14 mouse cellular contexts compared by ENCODE assay signal in genomic region chr11:94600447-94600846, GRCm38 (mm10). TPM values are rescaled to one million over a fixed set of nuclear protein-coding genes. Genes with fewer than 3 reads are reported as not detected.
DNase-seq lines count a peak whose midpoint lies in the region; ATAC-seq and TF ChIP-seq lines count a peak whose summit lies in the region.
"Had no signal": no experiment of that assay in that cellular context is flagged by ENCODE, and none has a peak within 500 bp of the region (broad histone marks: within the 10 kb centered on the region; RNA-seq: fewer than 3 reads in every experiment).

No protein-coding gene starts in this region.

- dilution Hi-C loops in CH12.LX (cut with MboI; ENCODE audit: extremely low pct_ligation_motif_present, extremely low pct_unique_long_range_greater_than_20kb, low sequenced_read_pairs): no loop called here

- no peak for TF ChIP-seq POLR2A in CH12.LX (IDR thresholded peaks at IDR 0.05; ENCODE audit: low read depth, low read length)
- no peak for TF ChIP-seq POLR2A in limb, embryonic 14.5 days (IDR thresholded peaks at IDR 0.05; ENCODE audit: borderline replicate concordance, extremely low read depth, insufficient read depth, insufficient read length)

- 0 out of 2 replicates have a peak overlapping the region, but pooled peaks have one; percentile 44 for H3K4me3 ChIP-seq in intestine, embryonic 14.5 days (ENCODE audit: low read depth, low read length)
- H3K4me3 ChIP-seq in intestine, embryonic 16.5 days (ENCODE audit: low read length): no peak overlapping the region
- peak overlapping the region in 1 of 3 experiments; percentile 60 for H3K4me3 ChIP-seq in CH12.LX (replicated peaks in 1 of 3; ENCODE audit: low read depth in 2 of 3, low read length in 2 of 3, poor library complexity in 1 of 3)
- H3K4me3 ChIP-seq in embryonic facial prominence, embryonic 10.5 days: peak overlapping the region; percentile 61
- no peak overlapping the region for H3K4me3 ChIP-seq in limb, embryonic 14.5 days (replicated peaks; ENCODE audit: low read length)

- no peak for TF ChIP-seq RAD21 in CH12.LX (IDR thresholded peaks at IDR 0.05; ENCODE audit: low read depth, low read length)

- H3K79me2 ChIP-seq in CH12.LX (replicated peaks; ENCODE audit: control insufficient read depth, extremely low read depth, insufficient read depth, poor library complexity, severe bottlenecking): no peaks in the 10 kb centered on the region

- H3K36me3 ChIP-seq in intestine, embryonic 14.5 days (ENCODE audit: control insufficient read depth, insufficient read depth, low read length): no peaks in the 10 kb centered on the region
- no peaks in the 10 kb centered on the region for H3K36me3 ChIP-seq in intestine, embryonic 16.5 days (ENCODE audit: control insufficient read depth, insufficient read depth, low read length)
- H3K36me3 ChIP-seq in CH12.LX (replicated peaks in 1 of 2; ENCODE audit: control insufficient read depth in 1 of 2, insufficient read depth in 1 of 2, low read length in 1 of 2): peaks cover 0 to 29% of the 10 kb centered on the region in 2 experiments
- H3K36me3 ChIP-seq in embryonic facial prominence, embryonic 10.5 days (replicated peaks): peaks cover 18% of the 10 kb centered on the region
- no peaks in the 10 kb centered on the region; the same call in 1 of the 2 replicates for H3K36me3 ChIP-seq in limb, embryonic 14.5 days (ENCODE audit: control insufficient read depth, insufficient read depth, low read length)

- no peak overlapping the region for H3K9ac ChIP-seq in intestine, embryonic 14.5 days (ENCODE audit: low read length)
- no peak overlapping the region for H3K9ac ChIP-seq in intestine, embryonic 16.5 days (ENCODE audit: low read depth, low read length)
- no peak overlapping the region for H3K9ac ChIP-seq in CH12.LX (ENCODE audit: insufficient read depth, low read depth)
- H3K9ac ChIP-seq in limb, embryonic 14.5 days (ENCODE audit: low read depth, low read length, severe bottlenecking): no peak overlapping the region

- H3K27me3 ChIP-seq in intestine, embryonic 14.5 days (replicated peaks; ENCODE audit: control insufficient read depth, insufficient read depth, low read length): no peaks in the 10 kb centered on the region
- no peaks in the 10 kb centered on the region for H3K27me3 ChIP-seq in intestine, embryonic 16.5 days (replicated peaks; ENCODE audit: control insufficient read depth, insufficient read depth, low read length)
- no peaks in the 10 kb centered on the region for H3K27me3 ChIP-seq in CH12.LX (replicated peaks)
- H3K27me3 ChIP-seq in embryonic facial prominence, embryonic 10.5 days (replicated peaks; ENCODE audit: low read depth, poor library complexity, severe bottlenecking): peaks cover 18% of the 10 kb centered on the region
- no peaks in the 10 kb centered on the region for H3K27me3 ChIP-seq in limb, embryonic 14.5 days (ENCODE audit: control insufficient read depth, insufficient read depth, low read length)

- in situ Hi-C loops in CH12.LX (cut with MboI; ENCODE audit: low pct_ligation_motif_present, low pct_unique_long_range_greater_than_20kb, low sequenced_read_pairs): no loop called here

- no peak for TF ChIP-seq CTCF in CH12.LX (conservative IDR thresholded peaks at IDR 0.05 in 1 of 2, IDR thresholded peaks at IDR 0.05 in 1 of 2; ENCODE audit: low read depth in 2 of 2, low read length in 2 of 2)

- peak overlapping the region; percentile 53 for H3K4me2 ChIP-seq in intestine, embryonic 14.5 days (ENCODE audit: low read length)
- H3K4me2 ChIP-seq in intestine, embryonic 16.5 days (ENCODE audit: low read depth, low read length): no peak overlapping the region
- H3K4me2 ChIP-seq in CH12.LX (ENCODE audit: insufficient read depth, low read depth, poor library complexity, severe bottlenecking): peak overlapping the region; percentile 90; the same call in 1 of the 2 replicates
- H3K4me2 ChIP-seq in limb, embryonic 14.5 days (replicated peaks; ENCODE audit: low read depth, low read length, severe bottlenecking): peak overlapping the region; percentile 53

- no peak overlapping the region for H3K27ac ChIP-seq in intestine, embryonic 14.5 days (ENCODE audit: low read depth)
- H3K27ac ChIP-seq in intestine, embryonic 16.5 days (ENCODE audit: low read length): no peak overlapping the region
- H3K27ac ChIP-seq in CH12.LX (ENCODE audit: insufficient read depth, low read depth): no peak overlapping the region
- H3K27ac ChIP-seq in embryonic facial prominence, embryonic 10.5 days (replicated peaks): no peak overlapping the region
- H3K27ac ChIP-seq in limb, embryonic 14.5 days (replicated peaks; ENCODE audit: low read depth, low read length): no peak overlapping the region
- H3K27ac ChIP-seq: macrophage had no signal

- TF ChIP-seq EP300 in CH12.LX (IDR thresholded peaks at IDR 0.05; ENCODE audit: low read length): no peak

- no peak for ATAC-seq in intestine, embryonic 14.5 days (replicated peaks; ENCODE audit: low FRiP score, low TSS enrichment, low read depth)
- ATAC-seq in intestine, embryonic 16.5 days: no peak
- no peak for ATAC-seq in limb, embryonic 14.5 days (ENCODE audit: low FRiP score, low read depth)

- DNase-seq in intestine, embryonic 14.5 days (ENCODE audit: low spot score): no peak
- DNase-seq in CH12.LX (ENCODE audit: extremely low read depth): no peak
- DNase-seq in embryonic facial prominence, embryonic 10.5 days (ENCODE audit: low spot score): no peak
- DNase-seq in limb, embryonic 14.5 days (ENCODE audit: low spot score): no peak
- no peak for DNase-seq in urinary bladder, postnatal 25 days (ENCODE audit: low spot score)
- DNase-seq in layer of hippocampus, adult 9-11 months: no peak
- DNase-seq in right cerebral cortex, postnatal 36 days (ENCODE audit: low spot score in 2 of 2): no peak
- DNase-seq: adrenal gland, postnatal 25 days; cerebellum, adult 11-12 months; heart, adult 18-20 months; kidney, postnatal 4 days; right cerebral cortex, postnatal 4 days had no signal

- peaks cover 12% of the 10 kb centered on the region for H3K4me1 ChIP-seq in intestine, embryonic 14.5 days (replicated peaks; ENCODE audit: control insufficient read depth, insufficient read depth, low read length)
- peaks cover 14% of the 10 kb centered on the region for H3K4me1 ChIP-seq in intestine, embryonic 16.5 days (ENCODE audit: control insufficient read depth, insufficient read depth, low read length)
- peaks cover 9 to 47% of the 10 kb centered on the region in 2 experiments for H3K4me1 ChIP-seq in CH12.LX (ENCODE audit: control insufficient read depth in 1 of 2, insufficient read depth in 2 of 2)
- peaks cover 32% of the 10 kb centered on the region for H3K4me1 ChIP-seq in embryonic facial prominence, embryonic 10.5 days
- peaks cover 6% of the 10 kb centered on the region for H3K4me1 ChIP-seq in limb, embryonic 14.5 days (ENCODE audit: control insufficient read depth, insufficient read depth, low read length)

- WGBS in intestine, embryonic 14.5 days: 94% methylated on average over 7 of the region's 7 CpGs
- 91% methylated on average over 7 of the region's 7 CpGs for WGBS in intestine, embryonic 16.5 days
- 89% methylated on average over 7 of the region's 7 CpGs for WGBS in embryonic facial prominence, embryonic 10.5 days
- WGBS in limb, embryonic 14.5 days: 89% methylated on average over 7 of the region's 7 CpGs

- H3K9me3 ChIP-seq in intestine, embryonic 14.5 days (ENCODE audit: control insufficient read depth, low read length): no peaks in the 10 kb centered on the region
- no peaks in the 10 kb centered on the region for H3K9me3 ChIP-seq in intestine, embryonic 16.5 days (ENCODE audit: control insufficient read depth, low read length)
- no peaks in the 10 kb centered on the region for H3K9me3 ChIP-seq in CH12.LX (replicated peaks; ENCODE audit: low read length)
- no peaks in the 10 kb centered on the region for H3K9me3 ChIP-seq in embryonic facial prominence, embryonic 10.5 days
- no peaks in the 10 kb centered on the region for H3K9me3 ChIP-seq in limb, embryonic 14.5 days (ENCODE audit: control insufficient read depth, low read length)

RNA-seq across cellular contexts. Expression of gene Acsf2, which starts 1.2 kb away (rescaled TPM):
- 5.7 TPM in 2 replicates for polyA plus RNA-seq in intestine, embryonic 14.5 days (2014; fragmentation: Nextera tagmentation; extraction: Ambion mirVana)
- 3.0 and 3.3 TPM in 2 replicates for polyA plus RNA-seq in intestine, embryonic 16.5 days (2015; fragmentation: Nextera tagmentation; extraction: Ambion mirVana)
- total RNA-seq in CH12.LX (2012; rRNA removed) (4.9 and 7.5 TPM in 2 replicates), CH12.LX (2014; rRNA removed) (4.1 and 4.5 TPM in 2 replicates)
- 24.1 and 25.7 TPM in 2 replicates for polyA plus RNA-seq in CH12.LX (2012; ENCODE audit: insufficient read length, low read depth)
- 3.9 and 4.1 TPM in 2 replicates for polyA plus RNA-seq in embryonic facial prominence, embryonic 10.5 days (2016; fragmentation: Nextera tagmentation; extraction: Ambion mirVana)
- polyA plus RNA-seq in limb, embryonic 14.5 days (2012; rRNA removed): 36.3 and 43.2 TPM in 2 replicates
- 9.5 and 10.7 TPM in 2 replicates for polyA plus RNA-seq in limb, embryonic 14.5 days (2014; fragmentation: Nextera tagmentation; extraction: Ambion mirVana)

RNA-seq across cellular contexts. Expression of gene Lrrc59, which starts 29.1 kb away (rescaled TPM):
- 168 and 180 TPM in 2 replicates for polyA plus RNA-seq in intestine, embryonic 14.5 days (2014; fragmentation: Nextera tagmentation; extraction: Ambion mirVana)
- 254 and 256 TPM in 2 replicates for polyA plus RNA-seq in intestine, embryonic 16.5 days (2015; fragmentation: Nextera tagmentation; extraction: Ambion mirVana)
- total RNA-seq in CH12.LX (2012; rRNA removed): 324 and 412 TPM in 2 replicates
- total RNA-seq in CH12.LX (2014; rRNA removed): 325 and 338 TPM in 2 replicates
- 452 and 493 TPM in 2 replicates for polyA plus RNA-seq in CH12.LX (2012; ENCODE audit: insufficient read length, low read depth)
- polyA plus RNA-seq in embryonic facial prominence, embryonic 10.5 days (2016; fragmentation: Nextera tagmentation; extraction: Ambion mirVana): 258 and 280 TPM in 2 replicates
- polyA plus RNA-seq in limb, embryonic 14.5 days (2012; rRNA removed): 149 TPM in 2 replicates
- 197 and 200 TPM in 2 replicates for polyA plus RNA-seq in limb, embryonic 14.5 days (2014; fragmentation: Nextera tagmentation; extraction: Ambion mirVana)

RNA-seq across cellular contexts. Expression of gene Chad, which starts 35.6 kb away (rescaled TPM):
- 0.77 and 1.2 TPM in 2 replicates for polyA plus RNA-seq in intestine, embryonic 14.5 days (2014; fragmentation: Nextera tagmentation; extraction: Ambion mirVana)
- 1.2 and 1.6 TPM in 2 replicates for polyA plus RNA-seq in intestine, embryonic 16.5 days (2015; fragmentation: Nextera tagmentation; extraction: Ambion mirVana)
- total RNA-seq in CH12.LX (2012; rRNA removed): 0.13 and 0.17 TPM in 2 replicates
- not detected in 2 replicates for total RNA-seq in CH12.LX (2014; rRNA removed)
- 0.41 and 0.53 TPM in 2 replicates for polyA plus RNA-seq in CH12.LX (2012; ENCODE audit: insufficient read length, low read depth)
- 0.09 and 0.11 TPM in 2 replicates for polyA plus RNA-seq in embryonic facial prominence, embryonic 10.5 days (2016; fragmentation: Nextera tagmentation; extraction: Ambion mirVana)
- polyA plus RNA-seq in limb, embryonic 14.5 days (2012; rRNA removed): 29.5 and 47.5 TPM in 2 replicates
- 17.0 and 18.2 TPM in 2 replicates for polyA plus RNA-seq in limb, embryonic 14.5 days (2014; fragmentation: Nextera tagmentation; extraction: Ambion mirVana)
- total RNA-seq: adrenal gland, postnatal 25 days had no signal
- polyA plus RNA-seq: macrophage had no signal

RNA-seq across cellular contexts. Expression of gene Rsad1, which starts 51.4 kb away (rescaled TPM):
- 2.9 and 3.8 TPM in 2 replicates for polyA plus RNA-seq in intestine, embryonic 14.5 days (2014; fragmentation: Nextera tagmentation; extraction: Ambion mirVana)
- 2.4 and 3.6 TPM in 2 replicates for polyA plus RNA-seq in intestine, embryonic 16.5 days (2015; fragmentation: Nextera tagmentation; extraction: Ambion mirVana)
- total RNA-seq in CH12.LX (2012; rRNA removed): 6.0 and 7.3 TPM in 2 replicates
- 7.2 and 9.3 TPM in 2 replicates for total RNA-seq in CH12.LX (2014; rRNA removed)
- polyA plus RNA-seq in CH12.LX (2012; ENCODE audit: insufficient read length, low read depth): 8.6 and 9.2 TPM in 2 replicates
- polyA plus RNA-seq in embryonic facial prominence, embryonic 10.5 days (2016; fragmentation: Nextera tagmentation; extraction: Ambion mirVana): 4.5 and 5.1 TPM in 2 replicates
- polyA plus RNA-seq in limb, embryonic 14.5 days (2012; rRNA removed): 11.5 and 12.9 TPM in 2 replicates
- polyA plus RNA-seq in limb, embryonic 14.5 days (2014; fragmentation: Nextera tagmentation; extraction: Ambion mirVana): 2.2 and 3.9 TPM in 2 replicates

RNA-seq across cellular contexts. Expression of gene Mrpl27, which starts 53.1 kb away (rescaled TPM):
- polyA plus RNA-seq in intestine, embryonic 14.5 days (2014; fragmentation: Nextera tagmentation; extraction: Ambion mirVana): 137 and 142 TPM in 2 replicates
- polyA plus RNA-seq in intestine, embryonic 16.5 days (2015; fragmentation: Nextera tagmentation; extraction: Ambion mirVana): 141 and 151 TPM in 2 replicates
- total RNA-seq in CH12.LX (2012; rRNA removed): 104 and 114 TPM in 2 replicates
- 128 and 139 TPM in 2 replicates for total RNA-seq in CH12.LX (2014; rRNA removed)
- polyA plus RNA-seq in CH12.LX (2012; ENCODE audit: insufficient read length, low read depth): 86.6 and 95.2 TPM in 2 replicates
- polyA plus RNA-seq in embryonic facial prominence, embryonic 10.5 days (2016; fragmentation: Nextera tagmentation; extraction: Ambion mirVana): 141 and 153 TPM in 2 replicates
- polyA plus RNA-seq in limb, embryonic 14.5 days (2012; rRNA removed): 79.4 and 113 TPM in 2 replicates
- 113 and 126 TPM in 2 replicates for polyA plus RNA-seq in limb, embryonic 14.5 days (2014; fragmentation: Nextera tagmentation; extraction: Ambion mirVana)

Comparison
In these comparisons a context has a peak if more than half of its experiments do, and no peak if none do; other contexts are left out.
1. H3K4me3 ChIP-seq: peak in intestine, embryonic 14.5 days (single experiment) and embryonic facial prominence, embryonic 10.5 days (single experiment); none in intestine, embryonic 16.5 days (single experiment) and limb, embryonic 14.5 days (single experiment).